Mouse (Mus musculus): ENCODE results near the gene Foxk2. TPM values are rescaled to one million over a fixed set of nuclear protein-coding genes. Genes with fewer than 3 reads are reported as not detected.

The Foxk2 gene
- polyA plus RNA-seq, 1 experiment from 2014 or later = 3.4 TPM

GRCm38 (mm10) chr11:121354091-121354707 is 94.4 kb downstream of the Foxk2 start, which contains the start of gene Wdr45b:
Gene Wdr45b (minus strand): TSS chr11:121354445.
- H3K4me3 ChIP-seq (ENCODE audit: low read depth, low read length) = peak within 1 kb of the TSS; percentile 85
- TF ChIP-seq EP300 (optimal IDR thresholded peaks at IDR 0.05) (no peak), CTCF (IDR thresholded peaks at IDR 0.05; ENCODE audit: low read depth) (no peak; the same call in 1 of the 2 replicates)
- peak within 1 kb of the TSS; percentile 96 for H3K27ac ChIP-seq (replicated peaks)
- 0 out of 2 replicates have a peak, but pooled peaks cover 6% of the 10 kb centered on the region for H3K4me1 ChIP-seq (replicated peaks; ENCODE audit: control insufficient read depth, insufficient read depth)
- peak within 1 kb of the TSS; percentile 73 for H3K4me2 ChIP-seq (replicated peaks; ENCODE audit: low read depth)
- ATAC-seq (ENCODE audit: low FRiP score, low TSS enrichment) (peak; percentile 97), DNase-seq (ENCODE audit: low spot score) (peak; percentile 98)
- H3K36me3 ChIP-seq (ENCODE audit: control insufficient read depth, insufficient read depth, low read length) = no peaks in the 10 kb centered on the region
- 1% methylated on average over 65 of the region's 69 CpGs for WGBS
- H3K27me3 ChIP-seq (ENCODE audit: control insufficient read depth, insufficient read depth, low read length) = no peaks in the 10 kb centered on the region
- H3K9ac ChIP-seq (ENCODE audit: low read length) = peak within 1 kb of the TSS; percentile 100
- no peaks in the 10 kb centered on the region for H3K9me3 ChIP-seq (ENCODE audit: control insufficient read depth, low read length)

Other genes with a start within 250 kb of the Foxk2 start
- 0.31 and 0.51 TPM in 2 replicates for gene Cd7, start 220.6 kb upstream of the Foxk2 start, polyA plus RNA-seq (2015; fragmentation: Nextera tagmentation; extraction: Ambion mirVana)
- 113 and 133 TPM in 2 replicates for gene Sectm1b, start 196.4 kb upstream of the Foxk2 start, polyA plus RNA-seq (2015; fragmentation: Nextera tagmentation; extraction: Ambion mirVana)
- gene Sectm1a, start 178.8 kb upstream of the Foxk2 start, polyA plus RNA-seq (2015; fragmentation: Nextera tagmentation; extraction: Ambion mirVana) = 11.8 and 13.2 TPM in 2 replicates
- 0.25 and 0.29 TPM in 2 replicates for gene Tex19.2, start 141.3 kb upstream of the Foxk2 start, polyA plus RNA-seq (2015; fragmentation: Nextera tagmentation; extraction: Ambion mirVana)
- 0.34 and 0.48 TPM in 2 replicates for gene Tex19.1, start 113.8 kb upstream of the Foxk2 start, polyA plus RNA-seq (2015; fragmentation: Nextera tagmentation; extraction: Ambion mirVana)
- not detected in 2 replicates for gene Uts2r, start 99.7 kb upstream of the Foxk2 start, polyA plus RNA-seq (2015; fragmentation: Nextera tagmentation; extraction: Ambion mirVana)
- 5.7 and 6.4 TPM in 2 replicates for gene Hexdc, start 55.6 kb upstream of the Foxk2 start, polyA plus RNA-seq (2015; fragmentation: Nextera tagmentation; extraction: Ambion mirVana)
- gene Ogfod3, start 55.3 kb upstream of the Foxk2 start, polyA plus RNA-seq (2015; fragmentation: Nextera tagmentation; extraction: Ambion mirVana) = 22.2 and 23.3 TPM in 2 replicates
- 26.9 and 27.4 TPM in 2 replicates for gene Cybc1, start 30.7 kb upstream of the Foxk2 start, polyA plus RNA-seq (2015; fragmentation: Nextera tagmentation; extraction: Ambion mirVana)
- gene Narf, start 22.7 kb upstream of the Foxk2 start, polyA plus RNA-seq (2015; fragmentation: Nextera tagmentation; extraction: Ambion mirVana) = 19.3 and 19.8 TPM in 2 replicates
- gene Wdr45b, start 94.5 kb downstream of the Foxk2 start, polyA plus RNA-seq (2015; fragmentation: Nextera tagmentation; extraction: Ambion mirVana) = 48.7 and 53.2 TPM in 2 replicates
- gene Rab40b, start 128.3 kb downstream of the Foxk2 start, polyA plus RNA-seq (2015; fragmentation: Nextera tagmentation; extraction: Ambion mirVana) = 5.5 and 6.1 TPM in 2 replicates
- gene Fn3krp, start 161.4 kb downstream of the Foxk2 start, polyA plus RNA-seq (2015; fragmentation: Nextera tagmentation; extraction: Ambion mirVana) = 3.7 and 4.6 TPM in 2 replicates
- gene Fn3k, start 174.9 kb downstream of the Foxk2 start, polyA plus RNA-seq (2015; fragmentation: Nextera tagmentation; extraction: Ambion mirVana) = 0.44 and 0.52 TPM in 2 replicates
- 36.8 and 41.3 TPM in 2 replicates for gene Tbcd, start 192.0 kb downstream of the Foxk2 start, polyA plus RNA-seq (2015; fragmentation: Nextera tagmentation; extraction: Ambion mirVana)

All from stomach, postnatal 0 days (tissue).